Mouse (Mus musculus) megakaryocyte, embryonic 14.5 days (primary cell): ENCODE data around the gene Six5.

Experiments
- FLI1 ChIP-seq: IDR thresholded peaks from 2 replicates; pipeline ENCODE4 v1.6.1; 2012; ENCODE audit warnings: low read length, inconsistent platforms, mixed read lengths
- GATA1 ChIP-seq: IDR thresholded peaks from 3 replicates; pipeline ENCODE4 v1.6.1; 2012; ENCODE audit warnings: mixed read lengths, low read length, inconsistent platforms, borderline replicate concordance

- no peak for TF ChIP-seq GATA1
- no peak for TF ChIP-seq FLI1
These were observed 33.4 kb downstream of the Six5 start for GRCm38 (mm10) chr7:19127744-19128143.
